Mouse (Mus musculus): ENCODE data around the gene Pgghg. TPM values are rescaled to one million over a fixed set of nuclear protein-coding genes. Genes with fewer than 3 reads are reported as not detected.

The Pgghg gene
- polyA plus RNA-seq (2012; rRNA removed; ENCODE audit: low replicate concordance) = 55.4 and 73.1 TPM in 2 replicates

DNA sequence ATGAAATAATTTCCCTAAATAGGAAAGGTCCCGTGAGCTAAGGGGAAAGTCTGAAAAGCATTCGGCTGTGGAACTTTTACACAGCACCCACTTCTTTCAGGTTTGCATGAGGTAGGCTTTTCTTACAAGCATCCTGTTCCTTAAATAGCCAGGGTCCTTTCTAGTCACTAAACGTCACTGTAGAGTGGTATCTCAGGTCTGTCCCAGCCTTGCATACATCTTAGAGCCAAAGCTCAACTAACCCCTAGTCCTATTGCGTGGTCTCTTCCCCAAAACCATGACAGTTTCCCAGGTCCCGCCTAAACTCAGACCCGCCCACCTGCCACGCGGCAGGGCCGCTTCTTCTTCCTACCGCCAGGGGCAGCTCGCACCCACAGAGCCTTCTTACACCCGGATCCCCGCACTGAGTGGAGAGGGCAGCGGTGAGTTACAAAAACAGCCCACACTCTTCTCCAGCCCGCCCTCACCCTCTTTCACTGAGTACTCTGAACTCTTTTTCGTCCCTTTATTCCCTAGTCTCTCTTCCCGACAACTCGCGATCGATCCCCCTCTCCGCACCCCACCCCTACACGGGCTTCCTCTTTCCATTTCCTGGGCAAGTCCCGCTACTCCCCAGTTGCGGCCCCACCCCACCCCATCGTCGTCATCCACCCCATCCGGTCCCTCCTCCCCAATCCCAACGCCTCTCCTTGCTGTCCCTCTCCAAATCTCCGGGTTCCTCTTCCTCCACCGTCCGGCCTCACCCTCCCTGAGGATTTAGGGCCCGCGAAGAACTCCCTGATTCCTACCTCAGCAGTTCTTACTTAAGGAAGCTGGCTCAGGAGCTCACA lies at the start of gene Pgghg:
Gene Pgghg (plus strand): TSS at position 170 of the 830 bp plus-strand sequence.

GRCm38 (mm10) chr7:140900220-140900619 lies 41.0 kb upstream of the Pgghg start, which contains the start of gene Cox8b:
Cox8b (minus strand) TSS chr7:140900446.

GRCm38 (mm10) chr7:140920418-140921029 lies 20.7 kb upstream of the Pgghg start, which contains the start of gene Nlrp6:
Nlrp6 (plus strand) TSS chr7:140920902.

GRCm38 (mm10) chr7:140949824-140950530 lies 8.8 kb downstream of the Pgghg start, which contains the start of gene Ifitm5:
Ifitm5 (minus strand) TSS chr7:140950291.

DNA sequence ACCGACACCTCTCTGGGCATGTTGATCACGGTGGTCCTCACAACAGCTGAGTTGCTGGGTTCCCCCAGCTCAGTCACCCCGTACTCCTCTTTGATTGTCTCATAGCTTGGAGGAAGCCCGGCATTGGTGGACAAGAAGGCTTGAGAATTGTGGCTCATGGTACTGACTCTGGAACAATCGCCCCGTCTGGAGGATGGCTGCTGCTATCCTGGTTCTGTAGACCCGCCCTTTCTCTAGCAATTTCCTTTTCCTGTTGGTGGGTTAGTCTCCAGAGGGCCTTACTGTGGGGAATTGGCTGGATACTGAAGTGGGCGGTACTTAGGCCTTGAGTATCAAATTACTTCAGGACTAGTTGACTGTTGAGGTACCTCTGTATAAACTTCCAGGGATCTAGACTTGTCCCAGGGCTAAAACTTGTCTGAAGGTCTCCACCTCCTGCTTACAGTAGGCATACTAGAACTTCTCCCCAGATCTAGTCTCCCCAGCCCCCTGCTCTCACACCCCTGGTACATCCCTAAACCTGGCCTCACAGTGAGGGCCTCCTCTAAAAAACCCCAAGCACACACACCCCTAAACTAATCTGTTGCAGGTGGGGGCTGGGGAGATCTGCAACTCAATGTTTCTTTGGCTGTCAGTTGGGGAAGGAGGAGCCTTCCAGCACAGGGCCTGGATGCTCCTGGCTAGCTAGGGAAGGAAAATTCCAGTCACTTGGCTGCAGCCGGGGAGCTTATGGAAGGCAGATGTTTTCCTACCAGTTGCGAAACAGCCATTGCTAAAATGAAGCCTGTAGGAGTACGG lies 14.8 kb downstream of the Pgghg start, which contains the start of the genes Gm45717 and Ifitm2:
Gene Gm45717 (minus strand): TSS at position 180 of the 798 bp plus-strand sequence.
Gene Ifitm2 (minus strand): TSS at position 230 of the 798 bp plus-strand sequence.

GRCm38 (mm10) chr7:140966921-140967320 lies 25.7 kb downstream of the Pgghg start, which contains the start of gene Ifitm1:
Ifitm1 (plus strand) TSS chr7:140967221.

Other genes with a start within 250 kb of the Pgghg start
- not detected in 2 replicates for gene Olfr541, start 244.1 kb upstream of the Pgghg start, polyA plus RNA-seq (2012; rRNA removed; ENCODE audit: low replicate concordance)
- 256 and 502 TPM in 2 replicates for gene Cyp2e1, start 177.7 kb upstream of the Pgghg start, polyA plus RNA-seq (2012; rRNA removed; ENCODE audit: low replicate concordance)
- 0.07 and 0.33 TPM in 2 replicates for gene Syce1, start 153.5 kb upstream of the Pgghg start, polyA plus RNA-seq (2012; rRNA removed; ENCODE audit: low replicate concordance)
- 0.15 TPM in 1 of 2 replicates, not detected in the other for gene Zfp941, start 119.2 kb upstream of the Pgghg start, polyA plus RNA-seq (2012; rRNA removed; ENCODE audit: low replicate concordance)
- 14.2 TPM in 1 of 2 replicates, not detected in the other for gene Urah, start 106.4 kb upstream of the Pgghg start, polyA plus RNA-seq (2012; rRNA removed; ENCODE audit: low replicate concordance)
- gene Scgb1c1, start 95.8 kb upstream of the Pgghg start, polyA plus RNA-seq (2012; rRNA removed; ENCODE audit: low replicate concordance) = not detected in 2 replicates
- gene Odf3, start 93.6 kb upstream of the Pgghg start, polyA plus RNA-seq (2012; rRNA removed; ENCODE audit: low replicate concordance) = 0.11 TPM in 1 of 2 replicates, not detected in the other
- gene Gm45785, start 85.1 kb upstream of the Pgghg start, polyA plus RNA-seq (2012; rRNA removed; ENCODE audit: low replicate concordance) = not detected in 2 replicates
- gene Ric8a, start 84.4 kb upstream of the Pgghg start, polyA plus RNA-seq (2012; rRNA removed; ENCODE audit: low replicate concordance) = 114 and 143 TPM in 2 replicates
- gene Bet1l, start 83.8 kb upstream of the Pgghg start, polyA plus RNA-seq (2012; rRNA removed; ENCODE audit: low replicate concordance) = 37.8 and 39.1 TPM in 2 replicates
- 76.9 and 91.8 TPM in 2 replicates for gene Psmd13, start 59.4 kb upstream of the Pgghg start, polyA plus RNA-seq (2012; rRNA removed; ENCODE audit: low replicate concordance)
- gene Sirt3, start 59.1 kb upstream of the Pgghg start, polyA plus RNA-seq (2012; rRNA removed; ENCODE audit: low replicate concordance) = 30.7 and 38.8 TPM in 2 replicates
- gene Cox8b, start 40.9 kb upstream of the Pgghg start, polyA plus RNA-seq (2012; rRNA removed; ENCODE audit: low replicate concordance) = 147 and 450 TPM in 2 replicates
- gene Nlrp6, start 20.5 kb upstream of the Pgghg start, polyA plus RNA-seq (2012; rRNA removed; ENCODE audit: low replicate concordance) = 0.87 TPM in 1 of 2 replicates, not detected in the other
- 2.9 and 7.4 TPM in 2 replicates for gene Ifitm5, start 8.9 kb downstream of the Pgghg start, polyA plus RNA-seq (2012; rRNA removed; ENCODE audit: low replicate concordance)
- gene Gm45717, start 14.5 kb downstream of the Pgghg start, polyA plus RNA-seq (2012; rRNA removed; ENCODE audit: low replicate concordance) = 0.78 TPM in 1 of 2 replicates, not detected in the other
- gene Ifitm2, start 14.6 kb downstream of the Pgghg start, polyA plus RNA-seq (2012; rRNA removed; ENCODE audit: low replicate concordance) = 1,434 and 1,895 TPM in 2 replicates
- gene Ifitm1, start 25.8 kb downstream of the Pgghg start, polyA plus RNA-seq (2012; rRNA removed; ENCODE audit: low replicate concordance) = 36.0 and 1,392 TPM in 2 replicates
- gene Ifitm3, start 69.4 kb downstream of the Pgghg start, polyA plus RNA-seq (2012; rRNA removed; ENCODE audit: low replicate concordance) = 721 and 1,416 TPM in 2 replicates
- 17.2 and 25.7 TPM in 2 replicates for gene Ifitm6, start 76.5 kb downstream of the Pgghg start, polyA plus RNA-seq (2012; rRNA removed; ENCODE audit: low replicate concordance)
- gene Gm17387, start 87.7 kb downstream of the Pgghg start, polyA plus RNA-seq (2012; rRNA removed; ENCODE audit: low replicate concordance) = not detected in 2 replicates
- gene B4galnt4, start 119.7 kb downstream of the Pgghg start, polyA plus RNA-seq (2012; rRNA removed; ENCODE audit: low replicate concordance) = 0.26 and 5.6 TPM in 2 replicates
- 1.7 and 14.7 TPM in 2 replicates for gene Pkp3, start 136.8 kb downstream of the Pgghg start, polyA plus RNA-seq (2012; rRNA removed; ENCODE audit: low replicate concordance)
- 21.2 and 25.3 TPM in 2 replicates for gene Sigirr, start 159.2 kb downstream of the Pgghg start, polyA plus RNA-seq (2012; rRNA removed; ENCODE audit: low replicate concordance)
- 0.20 and 11.9 TPM in 2 replicates for gene Ano9, start 176.4 kb downstream of the Pgghg start, polyA plus RNA-seq (2012; rRNA removed; ENCODE audit: low replicate concordance)
- gene Ptdss2, start 181.0 kb downstream of the Pgghg start, polyA plus RNA-seq (2012; rRNA removed; ENCODE audit: low replicate concordance) = 44.6 and 49.3 TPM in 2 replicates
- gene Rnh1, start 231.5 kb downstream of the Pgghg start, polyA plus RNA-seq (2012; rRNA removed; ENCODE audit: low replicate concordance) = 139 and 202 TPM in 2 replicates